Mouse (Mus musculus) ES-E14 (cell line): ENCODE measurements around the gene Hoxd10.

Experiments
- CHD2 ChIP-seq: IDR thresholded peaks from 2 replicates; pipeline ENCODE4 v1.6.1; 2014; ENCODE audit warnings: mild to moderate bottlenecking, low read depth, low read length, inconsistent platforms
- HCFC1 ChIP-seq: IDR thresholded peaks from 2 replicates; pipeline ENCODE4 v1.6.1; 2012; ENCODE audit warnings: low read length, inconsistent platforms, borderline replicate concordance; ENCODE audit not compliant: insufficient read depth
- ZC3H11A ChIP-seq: IDR thresholded peaks from 2 replicates; pipeline ENCODE4 v1.6.1; 2012; ENCODE audit warnings: low read depth, mild to moderate bottlenecking, inconsistent platforms, low read length, borderline replicate concordance

DNA sequence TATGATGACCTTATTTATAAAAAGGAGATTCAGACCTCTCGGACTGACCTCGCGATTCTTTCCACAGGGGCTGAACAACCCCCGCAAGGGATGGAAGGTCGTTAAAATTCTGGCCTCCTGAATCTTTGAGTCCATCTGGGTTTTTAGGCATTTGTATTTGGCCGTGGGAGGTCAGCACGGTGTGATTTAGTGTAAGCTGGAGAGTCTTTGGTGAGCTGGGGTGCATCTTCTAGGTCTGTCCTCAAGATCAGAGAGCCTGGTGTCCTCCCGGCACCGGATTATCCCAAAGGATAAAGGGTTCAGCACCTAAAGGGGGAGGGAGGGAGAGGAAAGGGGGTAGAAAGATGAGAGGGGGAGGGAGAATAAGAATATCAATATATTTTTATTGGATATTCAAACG is 11.6 kb downstream of the Hoxd10 start:
- TF ChIP-seq HCFC1 (no peak), CHD2 (no peak), ZC3H11A (no peak)
